Mouse (Mus musculus) retina, adult 2 months (tissue): ENCODE measurements at regions not wholly inside any gene's neighbourhood (a gene's known extent, or its start where the extent isn't known, plus 50 kb on each side); places are given as distances from the start of the nearest gene placed in this dataset.

Experiments used
- DNase-seq: peaks from one replicate; pipeline ENCODE4 v3.0.0-alpha.2; 2012; ENCODE audit warnings: low read depth, low spot score

DNA sequence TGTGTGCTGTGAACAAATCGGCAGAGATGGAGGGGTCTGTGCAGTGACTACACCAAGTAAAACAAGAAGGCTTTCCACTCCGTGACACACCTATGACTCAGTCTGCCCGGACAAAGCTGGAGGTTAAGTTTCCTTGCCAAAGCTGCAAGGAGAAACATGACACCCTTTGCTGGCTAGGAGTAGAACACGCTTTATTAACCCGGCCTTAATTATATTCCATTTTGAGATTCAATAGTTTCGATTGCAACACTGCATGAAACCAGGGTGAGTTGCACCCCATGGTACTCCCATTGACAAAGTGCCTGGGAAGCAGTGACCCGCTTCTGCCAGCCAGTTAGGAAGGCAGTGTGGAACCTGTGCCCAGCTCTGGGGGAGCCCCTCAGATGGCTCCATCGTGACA, 256.2 kb upstream of the Gm26657 start:
- no peak for DNase-seq

DNA sequence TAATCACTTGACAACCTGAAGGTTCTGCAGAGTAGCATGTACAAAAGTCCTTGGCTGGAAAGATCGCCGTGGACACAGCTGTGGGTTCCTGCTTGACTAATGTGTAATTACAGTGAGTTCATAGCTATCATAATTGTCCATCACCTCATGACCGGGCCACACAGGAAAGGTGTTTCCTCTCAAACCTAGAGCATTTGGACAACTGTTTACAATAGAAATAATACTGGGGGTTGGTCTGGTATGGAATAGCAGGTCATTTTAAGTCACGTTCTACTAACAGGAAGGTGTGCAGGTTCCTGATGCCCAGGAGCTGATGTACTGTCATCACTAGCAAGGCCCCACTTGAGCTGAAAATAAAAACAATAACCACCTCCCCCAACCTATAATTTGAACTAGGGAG, 283.1 kb upstream of the Gm26657 start:
- DNase-seq: no peak

DNA sequence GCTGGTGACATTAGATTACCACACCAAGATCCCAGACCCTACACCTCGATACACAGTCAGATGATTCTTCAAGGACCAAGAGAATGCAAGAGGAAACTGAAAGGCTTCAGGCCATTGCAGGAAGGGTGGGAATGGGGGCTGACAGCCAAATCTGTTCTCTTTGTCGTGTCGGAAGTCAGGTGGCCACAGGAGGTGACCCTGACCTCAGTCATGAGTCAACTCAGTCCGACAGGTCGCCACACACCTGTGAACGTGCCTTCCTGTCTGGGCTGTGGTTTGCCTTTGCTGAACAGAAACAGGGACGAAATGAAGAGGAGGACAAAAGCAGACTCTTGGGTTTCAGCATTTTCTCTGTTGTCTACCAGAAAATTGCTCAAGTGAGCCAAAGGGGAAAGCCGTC, 318.3 kb upstream of the Gm26657 start:
- DNase-seq: no peak

DNA sequence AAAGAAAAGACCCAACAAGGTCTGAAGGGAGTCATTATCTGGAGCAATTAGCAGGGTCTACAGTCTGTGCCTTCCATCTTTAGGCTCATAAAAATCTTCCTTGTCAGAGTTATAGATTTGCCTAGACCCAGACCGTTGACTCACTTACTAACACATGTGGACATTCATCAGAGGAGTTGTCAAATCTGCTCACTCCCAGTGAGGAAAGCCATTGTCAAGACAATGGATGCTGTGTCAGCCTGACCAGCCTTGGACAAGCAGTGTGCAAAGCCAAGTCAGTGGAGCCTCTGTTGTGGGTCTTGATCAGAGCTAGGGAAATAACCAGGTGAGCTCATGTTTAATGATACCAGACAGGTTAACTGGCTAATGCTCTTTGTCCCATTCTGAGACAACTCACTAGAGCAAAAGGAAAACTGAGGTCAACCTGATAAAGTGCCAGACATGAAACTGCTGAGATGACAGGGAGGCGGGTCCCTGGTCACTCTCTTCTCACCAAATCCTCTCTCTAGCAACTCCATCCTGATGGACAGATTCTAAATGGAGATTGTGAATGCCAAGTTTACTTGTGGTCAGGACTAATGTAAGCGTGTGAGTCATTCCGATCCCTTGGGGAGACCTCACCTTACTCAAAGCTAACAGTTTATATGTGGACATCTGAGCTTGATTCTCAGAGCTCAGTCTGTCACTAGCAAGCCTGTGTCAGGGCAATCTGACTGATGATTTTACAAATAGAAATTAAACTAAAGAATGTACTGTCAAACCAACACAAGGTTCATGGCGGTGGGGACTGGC, 320.6 kb upstream of the Gm26657 start:
- DNase-seq: no peak

DNA sequence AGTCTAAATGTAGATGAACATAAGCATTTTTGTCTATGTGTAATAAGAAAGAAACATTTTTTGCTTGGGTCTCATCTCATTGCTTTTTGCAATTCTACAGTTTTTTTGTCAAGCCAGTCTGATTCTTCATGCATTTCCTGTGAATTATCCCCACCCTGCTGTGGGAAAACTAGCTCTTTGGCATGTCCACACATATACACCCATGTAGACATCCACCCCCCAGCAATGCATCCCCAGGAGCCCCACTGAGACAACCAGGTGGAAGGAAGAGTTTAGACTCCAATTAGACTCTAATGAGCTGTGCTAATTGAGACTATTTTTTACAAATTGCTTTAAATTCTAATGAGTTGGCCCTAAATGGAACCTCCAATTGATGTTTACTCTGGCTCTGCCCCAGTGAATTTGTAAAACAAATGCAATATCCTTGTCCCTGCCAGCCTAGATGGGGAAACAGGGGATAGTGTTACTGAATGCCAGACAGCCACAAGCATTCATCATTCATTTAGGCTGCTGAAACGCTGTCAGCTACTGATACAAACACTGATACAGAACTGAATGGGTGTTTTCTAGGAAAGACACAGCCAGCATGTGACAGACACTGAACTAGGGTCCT, 328.7 kb upstream of the Gm26657 start:
- DNase-seq: no peak

DNA sequence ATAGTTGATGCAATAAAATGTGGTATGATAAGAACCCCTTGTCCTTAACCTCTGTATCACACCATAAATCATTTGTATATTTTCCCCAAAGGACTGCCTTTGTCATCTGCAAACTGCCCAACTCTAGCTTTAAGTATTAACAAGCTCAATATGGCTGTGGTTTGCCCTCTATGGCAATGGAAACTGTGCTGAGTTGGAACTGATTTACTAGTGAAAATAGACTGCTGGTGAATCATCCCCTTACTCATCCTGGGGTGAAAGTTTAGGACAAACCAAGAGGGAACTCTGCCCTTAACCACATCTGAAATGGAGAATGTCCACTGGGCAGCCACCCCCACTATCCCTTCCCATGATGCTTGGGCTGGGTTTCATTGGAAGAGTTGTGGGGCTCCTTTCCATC, 346.1 kb upstream of the Gm26657 start:
- no peak for DNase-seq

DNA sequence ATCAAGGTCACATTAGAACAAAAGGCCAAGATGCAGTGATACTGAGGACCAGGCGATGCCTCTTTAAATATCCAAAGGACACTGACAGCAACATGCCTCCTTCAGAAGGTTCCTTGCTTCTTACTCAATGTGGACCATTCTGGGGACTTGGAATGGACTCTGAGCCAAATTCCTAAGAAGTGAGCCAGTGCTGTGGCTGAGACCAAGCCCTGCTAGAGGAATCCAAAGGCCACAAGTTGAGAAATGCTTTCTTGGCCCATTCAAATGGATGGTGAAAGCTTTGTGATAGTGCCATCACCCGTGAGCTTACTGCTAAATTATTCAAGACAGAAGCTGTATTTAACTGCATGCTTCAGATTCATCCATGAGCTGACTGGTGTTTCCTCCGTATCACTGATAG, 352.8 kb upstream of the Gm26657 start:
- no peak for DNase-seq

DNA sequence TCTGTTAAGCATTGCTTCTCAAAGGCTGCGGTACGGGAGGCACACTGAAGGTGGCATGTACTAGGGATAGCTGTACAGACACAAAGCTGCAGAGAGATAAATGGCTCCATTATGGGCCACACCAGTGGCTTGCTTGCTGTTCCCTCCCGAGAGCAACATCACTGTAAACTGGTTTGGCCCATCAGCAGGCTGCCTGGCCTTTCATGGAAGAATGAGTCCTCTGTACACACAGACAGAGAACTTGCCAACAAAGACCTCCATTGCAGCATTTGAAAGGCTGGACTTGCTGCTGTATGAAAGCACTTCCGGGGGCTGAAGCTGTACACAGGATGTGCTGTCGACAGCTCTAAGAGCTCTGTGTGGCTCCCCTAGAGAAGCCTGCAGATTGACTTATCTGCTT, 364.1 kb upstream of the Gm26657 start:
- no peak for DNase-seq

DNA sequence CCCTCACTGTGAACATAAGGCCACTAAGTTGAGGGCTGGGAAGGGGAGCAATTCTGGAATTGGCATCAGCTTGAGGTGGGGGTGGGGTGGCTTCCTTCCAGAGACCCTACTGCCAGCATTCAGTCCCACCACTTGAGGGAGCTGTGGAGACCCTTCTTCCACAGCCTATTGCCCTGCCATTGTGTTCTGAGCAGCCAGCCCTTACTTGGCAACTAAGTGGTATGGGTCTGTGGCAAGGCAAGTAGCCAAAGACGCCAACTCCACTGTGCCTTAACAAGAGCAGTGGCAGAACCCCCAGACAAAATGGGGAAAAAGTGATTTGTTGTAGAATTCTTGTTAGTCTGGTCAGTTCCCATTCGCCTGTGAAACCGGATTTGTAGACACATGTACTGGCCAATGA, 365.4 kb upstream of the Gm26657 start:
- no peak for DNase-seq

DNA sequence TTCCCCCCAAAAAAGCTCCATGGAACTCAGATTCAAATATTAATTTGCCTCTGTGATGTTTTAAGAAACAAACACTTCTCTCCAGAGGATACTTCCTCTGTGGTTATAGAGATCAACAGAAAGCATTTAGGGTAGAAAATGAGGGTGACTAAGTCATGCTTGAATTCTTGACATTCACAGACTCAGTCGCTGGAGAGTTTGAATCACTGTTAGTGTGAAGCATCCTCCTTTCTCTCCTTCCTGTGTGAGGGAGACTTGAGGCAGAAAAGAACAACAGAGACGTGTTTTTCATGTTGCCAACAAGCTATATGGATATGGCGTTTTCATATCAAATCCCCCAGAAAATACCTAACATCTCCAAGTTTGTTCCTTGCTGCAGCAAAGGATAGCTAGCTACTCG, 366.1 kb upstream of the Gm26657 start:
- DNase-seq: no peak

DNA sequence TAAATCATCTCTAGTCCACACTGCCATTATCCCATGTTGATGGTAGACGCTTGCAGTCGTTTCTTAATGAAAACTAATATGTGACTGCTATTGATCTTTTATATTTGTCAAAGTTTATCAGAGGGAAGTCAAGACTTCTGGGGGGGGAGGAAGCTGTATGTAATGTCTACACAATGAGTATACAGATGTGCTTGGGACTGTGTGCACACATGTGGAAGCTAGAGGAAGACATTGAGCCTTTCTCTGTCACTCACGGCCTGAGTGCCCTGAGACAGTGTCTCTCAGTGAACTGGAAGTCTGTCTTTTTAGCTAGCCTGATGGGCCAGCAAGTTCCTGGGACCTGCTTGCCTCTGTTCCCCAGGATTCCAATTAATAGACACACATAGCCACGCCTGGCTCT, 366.7 kb upstream of the Gm26657 start:
- no peak for DNase-seq

DNA sequence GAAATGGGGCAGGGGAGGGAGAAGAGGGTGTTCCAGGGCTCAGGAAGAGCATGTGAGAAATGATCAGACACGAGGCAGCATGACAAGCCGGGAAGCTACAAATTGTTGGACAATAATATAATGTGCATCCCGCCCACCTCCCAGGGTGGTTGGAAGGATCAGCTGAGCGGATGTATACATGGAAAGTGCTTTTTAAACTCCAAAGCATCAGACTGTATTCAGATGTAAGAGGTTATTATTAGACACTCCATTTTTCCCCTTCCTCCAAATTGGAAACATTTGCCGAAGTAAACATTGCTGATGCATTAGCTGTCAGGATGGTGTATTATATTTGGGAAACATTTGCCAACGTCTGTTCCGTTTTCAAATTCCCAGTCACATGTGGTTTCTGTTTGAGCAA, 367.2 kb upstream of the Gm26657 start:
- DNase-seq: no peak

DNA sequence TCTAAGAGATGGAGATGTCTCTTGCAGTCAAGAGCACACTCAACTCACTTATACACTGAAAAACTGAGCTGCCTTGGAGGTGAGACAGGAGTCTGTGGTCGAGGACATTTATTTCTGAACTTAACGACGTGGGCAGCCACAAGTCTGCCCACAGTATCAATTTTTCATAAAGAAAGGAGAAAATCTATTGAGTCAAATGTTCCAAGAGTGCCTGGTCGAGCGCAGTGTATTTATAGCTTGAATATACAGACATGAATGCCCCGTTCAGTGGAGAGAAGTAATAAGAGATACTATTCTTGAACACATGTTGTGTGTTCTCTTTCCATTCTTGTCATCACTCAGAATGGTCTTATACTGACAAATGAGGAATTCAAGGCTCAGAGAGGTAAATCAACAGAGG, 375.3 kb upstream of the Gm26657 start:
- no peak for DNase-seq

DNA sequence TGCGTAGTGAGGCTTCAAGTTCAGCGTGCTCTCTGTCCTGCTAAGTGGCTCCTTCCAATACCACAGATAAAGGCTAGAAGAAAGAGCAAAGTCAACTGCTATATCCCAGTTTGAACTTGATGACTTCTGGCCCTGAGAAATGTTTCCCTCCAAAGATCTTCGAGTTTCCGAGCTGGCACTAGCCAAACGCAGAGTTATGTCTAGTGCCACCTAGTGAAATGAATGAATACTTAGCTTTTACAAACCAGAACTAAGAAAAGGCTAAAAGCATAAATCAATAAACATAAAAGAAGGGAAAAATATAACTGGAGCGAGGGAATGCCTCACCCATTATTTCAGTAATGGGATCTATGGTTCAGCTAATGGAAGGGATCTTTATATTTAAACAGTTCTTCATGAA, 377.7 kb upstream of the Gm26657 start:
- no peak for DNase-seq

DNA sequence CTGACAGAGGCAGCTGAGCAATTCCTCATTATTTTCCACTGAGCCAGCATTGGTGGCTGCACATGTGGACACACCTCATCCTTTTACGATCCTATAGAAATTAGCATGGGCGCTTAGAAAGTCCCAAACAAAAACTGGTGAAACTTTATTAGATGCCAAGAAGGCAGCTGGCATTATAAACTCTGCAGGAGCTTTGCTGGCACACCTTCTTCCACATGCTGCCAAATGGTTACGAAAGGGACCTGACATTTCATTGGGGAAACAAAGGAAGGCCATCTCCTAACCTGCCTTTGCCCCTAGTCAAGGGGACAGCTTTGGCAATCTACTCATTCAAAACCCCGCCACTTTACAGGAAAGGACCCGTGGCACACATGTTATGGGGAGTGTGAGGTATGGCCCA, 390.7 kb upstream of the Gm26657 start:
- no peak for DNase-seq

DNA sequence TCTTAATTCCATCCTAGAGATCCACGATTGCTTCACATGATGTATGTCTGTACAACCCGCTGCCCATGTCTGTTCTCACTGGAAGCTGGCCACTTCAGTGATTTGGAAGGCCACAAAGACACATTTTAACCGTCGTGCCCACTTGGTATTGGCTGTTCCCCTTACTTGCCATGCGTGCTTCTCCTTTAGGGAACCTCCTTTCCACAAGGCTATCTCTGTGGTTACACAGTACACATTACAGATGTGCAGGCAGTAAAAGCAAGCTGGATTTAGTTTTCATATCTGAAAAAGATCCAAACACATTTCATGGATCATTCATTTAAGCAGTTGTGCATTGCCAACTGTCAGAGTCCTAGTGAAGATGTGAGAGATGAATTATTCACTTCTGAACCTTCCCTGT, 414.7 kb upstream of the Gm26657 start:
- DNase-seq: no peak

DNA sequence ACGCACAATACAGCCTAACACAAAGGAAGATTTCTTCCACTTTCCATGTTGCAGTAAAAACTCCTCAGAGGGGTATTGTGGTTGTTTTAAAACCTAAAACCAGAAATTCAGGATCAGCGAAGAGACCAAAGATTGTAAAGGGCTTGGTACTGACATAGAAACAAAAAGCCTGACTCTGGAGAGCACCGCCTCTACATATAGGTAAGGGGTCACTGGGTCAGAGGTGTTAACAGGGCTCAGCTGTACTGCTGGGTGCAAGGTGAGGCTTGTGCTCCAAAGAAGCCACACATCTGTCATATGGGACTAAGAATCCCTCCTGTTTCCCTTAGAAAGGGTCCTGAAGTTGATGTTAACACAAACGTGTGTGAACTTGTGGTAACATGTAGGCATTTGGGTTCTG, 420.7 kb upstream of the Gm26657 start:
- no peak for DNase-seq

DNA sequence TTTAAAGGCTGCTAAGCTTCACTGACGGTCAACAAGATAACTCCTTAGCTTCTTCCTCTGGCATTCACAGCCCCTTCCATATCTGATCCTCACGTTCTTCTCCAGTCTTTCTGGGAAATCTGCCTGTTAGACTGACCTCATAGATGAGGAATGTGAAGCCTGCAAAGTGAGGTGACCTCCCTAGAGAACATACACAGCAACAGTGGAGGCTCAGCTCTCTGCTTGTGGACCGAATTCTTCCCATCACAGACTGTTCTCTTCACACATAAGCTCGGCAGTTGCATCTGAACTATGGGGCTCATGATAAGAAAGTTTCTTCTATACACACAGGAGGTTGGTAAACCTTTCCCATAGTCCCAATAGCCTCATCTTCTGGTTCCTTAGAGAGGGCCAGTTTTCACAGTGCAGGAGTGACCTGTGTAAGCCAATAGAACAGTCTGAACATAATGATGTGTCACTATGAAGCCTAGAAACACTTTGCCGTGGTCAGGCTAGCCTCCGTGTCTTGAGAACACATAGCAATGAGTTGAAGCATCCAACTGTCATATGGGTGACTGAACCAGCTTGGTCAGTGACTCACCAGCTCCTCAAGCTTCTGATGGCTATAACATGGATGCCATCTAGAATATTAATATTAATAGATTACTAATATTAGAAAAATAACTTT, 434.1 kb upstream of the Gm26657 start:
- DNase-seq: no peak

DNA sequence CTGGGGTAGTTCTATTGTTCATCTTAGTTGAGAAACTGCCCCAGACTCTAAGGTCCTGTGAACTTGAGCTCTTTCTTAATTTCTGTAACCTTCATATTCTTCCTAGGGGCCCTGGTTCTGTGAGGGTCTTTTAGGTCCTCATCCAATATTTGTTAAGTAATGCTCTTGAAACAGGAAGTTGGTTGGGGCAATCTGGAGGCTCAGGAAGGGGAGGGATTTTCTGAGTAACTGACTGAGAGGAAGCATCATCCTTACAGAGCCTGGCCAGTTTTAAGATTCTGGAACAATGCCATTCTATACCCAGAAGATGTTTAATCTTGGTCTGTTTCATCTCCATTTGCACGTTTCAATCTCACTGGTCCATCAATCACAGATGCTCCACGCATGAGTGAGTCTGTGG, 435.6 kb upstream of the Gm26657 start:
- no peak for DNase-seq

DNA sequence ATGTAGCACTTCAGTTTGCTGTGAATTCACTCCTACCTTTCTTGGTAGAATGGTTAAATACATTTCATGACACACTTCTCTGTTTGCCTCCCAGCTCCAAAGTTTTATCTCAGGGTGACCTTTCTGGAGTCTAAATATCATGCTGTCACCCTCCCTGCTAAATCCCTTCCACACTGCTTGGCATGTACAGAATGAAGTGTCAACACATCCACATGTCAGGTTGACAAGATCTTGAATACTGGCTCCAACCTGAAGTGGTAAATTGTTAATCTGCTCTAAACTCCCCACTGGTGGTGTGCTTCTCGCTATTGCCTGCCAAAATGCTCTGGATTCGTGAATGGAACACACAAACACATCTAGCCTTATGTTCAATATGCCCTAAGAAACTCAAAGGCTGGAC, 451.9 kb upstream of the Gm26657 start:
- no peak for DNase-seq

DNA sequence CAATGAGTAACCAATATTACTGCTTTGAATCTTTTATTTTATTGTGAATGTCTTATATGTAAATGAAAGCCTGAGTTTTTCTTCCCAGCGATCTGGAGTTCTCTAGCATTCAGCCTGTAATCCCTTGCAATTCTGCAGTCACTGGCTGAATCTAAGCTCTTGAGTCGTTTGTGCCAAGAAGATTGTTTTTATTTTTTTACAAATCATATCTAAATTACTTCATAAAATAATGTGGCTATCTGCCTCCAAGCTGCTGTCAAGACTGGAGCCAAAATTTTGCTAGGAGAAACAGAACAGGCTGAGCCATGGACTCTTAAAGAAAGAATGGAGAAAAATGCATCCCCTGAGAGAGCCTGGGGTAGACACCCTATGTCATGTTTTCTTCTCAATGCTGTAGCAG, 455.4 kb upstream of the Gm26657 start:
- DNase-seq: no peak

DNA sequence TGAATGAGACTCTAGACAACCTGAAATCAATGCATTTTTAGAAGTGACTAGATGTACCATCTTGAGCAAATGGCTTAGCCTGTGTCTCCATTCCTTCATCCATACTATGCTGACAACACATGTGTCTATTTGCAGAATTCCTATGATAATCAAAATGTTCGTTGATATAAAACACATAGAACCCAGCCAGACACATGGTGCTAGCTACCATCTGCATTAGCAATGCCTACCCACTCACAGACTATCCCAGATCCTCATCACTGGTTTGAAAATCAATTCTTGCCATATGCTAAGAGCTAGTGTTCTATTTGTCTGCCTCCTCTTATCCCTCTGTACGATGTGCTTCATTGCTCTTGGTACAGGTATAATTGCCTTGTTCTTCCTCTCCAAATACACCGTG, 464.0 kb upstream of the Gm26657 start:
- DNase-seq: no peak

DNA sequence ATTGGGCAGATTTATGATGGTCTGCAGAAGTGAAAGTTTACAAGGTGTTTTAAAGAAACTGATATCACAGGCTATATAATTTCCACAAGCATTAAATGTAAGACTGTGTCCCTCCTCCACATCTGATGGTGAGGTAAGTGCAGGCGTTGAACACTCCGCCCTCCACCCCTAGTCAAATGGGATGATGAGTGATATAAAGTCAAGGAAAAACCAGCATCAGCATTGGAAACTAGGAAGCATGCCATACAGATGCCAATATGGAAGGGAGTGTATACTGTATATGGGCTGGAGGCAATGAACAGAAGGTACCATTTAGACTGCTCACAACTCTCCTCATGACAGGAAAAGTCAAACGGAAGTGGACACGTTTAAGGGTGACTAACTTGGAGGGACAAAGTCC, 468.5 kb upstream of the Gm26657 start:
- DNase-seq: no peak
